Mouse (Mus musculus) midbrain, embryonic 16.5 days (tissue): ENCODE data around the gene Cox4i2. TPM values are rescaled to one million over a fixed set of nuclear protein-coding genes. Genes with fewer than 3 reads are reported as not detected.

Source experiments
- ATAC-seq: fragments of 200-750 bp; cut with Nextera tagmentation; 2 replicates; pipeline ENCODE4 v1.8.0; 2017; ENCODE audit warnings: moderate TSS enrichment
- H3K27ac ChIP-seq: fragments of 300-500 bp; sonication (generic); 2 replicates; pipeline ENCODE4 v1.5.1; 2014; ENCODE audit warnings: mild to moderate bottlenecking, low read length, mixed read lengths
- H3K27me3 ChIP-seq: fragments of 300-500 bp; sonication (generic); 2 replicates; pipeline ENCODE4 v1.6.1; 2014; ENCODE audit warnings: low read depth, low read length, mixed read lengths; ENCODE audit not compliant: control insufficient read depth, insufficient read depth
- H3K36me3 ChIP-seq: fragments of 300-500 bp; sonication (generic); 2 replicates; pipeline ENCODE4 v1.6.1; 2014; ENCODE audit warnings: mild to moderate bottlenecking, low read length, moderate library complexity, mixed read lengths; ENCODE audit not compliant: control insufficient read depth, insufficient read depth
- H3K4me1 ChIP-seq: fragments of 300-500 bp; sonication (generic); 2 replicates; pipeline ENCODE4 v1.6.1; 2014; ENCODE audit warnings: mild to moderate bottlenecking, low read length, mixed read lengths; ENCODE audit not compliant: control insufficient read depth, insufficient read depth
- H3K4me2 ChIP-seq: fragments of 300-500 bp; sonication (generic); 2 replicates; pipeline ENCODE4 v1.6.1; 2014; ENCODE audit warnings: mild to moderate bottlenecking, low read length, mixed read lengths
- H3K4me3 ChIP-seq: fragments of 300-500 bp; sonication (generic); 2 replicates; pipeline ENCODE4 v1.5.1; 2014; ENCODE audit warnings: low read depth, mild to moderate bottlenecking, low read length, moderate library complexity, mixed read lengths
- H3K9ac ChIP-seq: fragments of 300-500 bp; sonication (generic); 2 replicates; pipeline ENCODE4 v1.6.1; 2014; ENCODE audit warnings: low read depth, low read length, mixed read lengths
- H3K9me3 ChIP-seq: fragments of 300-500 bp; sonication (generic); replicated peaks from 2 replicates; pipeline ENCODE4 v1.6.1; 2014; ENCODE audit warnings: mild to moderate bottlenecking, low read length, mixed read lengths; ENCODE audit not compliant: control insufficient read depth, poor library complexity, severe bottlenecking
- WGBS: fragments of 180-500 bp; shearing (Covaris S2); extraction: QIAGEN DNeasy Blood & Tissue Kit; methylation state at CpG from one replicate; pipeline ENCODE4 v1.1.7; 2014; 5-methylcytosine and 5-hydroxymethylcytosine counted together
- microRNA-seq: library from miRNA; unstranded; fragments of <30 nt; microRNA quantifications from one replicate; pipeline ENCODE4, GENCODE M21; 2017
- polyA plus RNA-seq: library from polyadenylated mRNA; unstranded; fragments of >200 nt; fragmentation: Nextera tagmentation; extraction: Ambion mirVana; gene quantifications from 2 replicates; pipeline ENCODE4 v1.2.1, GENCODE M21; 2015

Gene Cox4i2
- polyA plus RNA-seq, 1 experiment from 2014 or later: 5.0 TPM

- H3K4me3 ChIP-seq: no peak overlapping the region
These were observed 52.1 kb downstream of the Cox4i2 start for GRCm38 (mm10) chr2:152806037-152806436.

DNA sequence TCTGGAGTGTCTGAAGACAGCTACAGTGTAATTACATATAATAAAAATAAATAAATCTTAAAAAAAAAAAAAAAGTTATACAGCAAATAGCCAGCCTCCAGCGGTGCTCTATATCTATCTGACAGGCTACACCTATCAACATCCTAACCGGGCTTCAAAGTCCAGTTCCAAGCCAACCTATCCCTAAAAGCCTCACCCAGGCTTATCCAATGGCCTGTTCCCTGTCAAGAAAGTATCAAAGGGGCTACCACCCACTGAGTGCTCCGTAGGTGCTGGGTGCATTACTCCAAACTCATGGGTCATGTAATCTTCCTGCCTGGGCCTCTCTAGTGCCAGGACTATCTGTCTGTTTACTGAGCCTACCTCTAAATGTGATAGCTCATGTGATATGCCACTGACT, 54.2 kb downstream of the Cox4i2 start:
- Histone ChIP-seq H3K9me3 (no peaks in the 10 kb centered on the region), H3K36me3 (no peaks in the 10 kb centered on the region), H3K4me2 (no peak overlapping the region), H3K4me1 (peaks cover 5% of the 10 kb centered on the region), H3K9ac (no peak overlapping the region), H3K4me3 (no peak overlapping the region), H3K27me3 (no peaks in the 10 kb centered on the region), H3K27ac (no peak overlapping the region)
- ATAC-seq: no peak
- WGBS: 90% methylated on average over 3 of the region's 3 CpGs

More at GRCm38 (mm10) chr2:152806037-152806436, 52.1 kb downstream of the Cox4i2 start:
- no peak overlapping the region for H3K4me2 ChIP-seq
- peaks cover 5% of the 10 kb centered on the region for H3K4me1 ChIP-seq
- no peaks in the 10 kb centered on the region for H3K27me3 ChIP-seq
- ATAC-seq: no peak
- 92% methylated on average over 2 of the region's 2 CpGs for WGBS
- H3K27ac ChIP-seq: no peak overlapping the region
- no peak overlapping the region for H3K9ac ChIP-seq
- H3K36me3 ChIP-seq: no peaks in the 10 kb centered on the region
- no peaks in the 10 kb centered on the region for H3K9me3 ChIP-seq

- no peaks in the 10 kb centered on the region for H3K9me3 ChIP-seq
- no peak overlapping the region for H3K27ac ChIP-seq
- H3K4me2 ChIP-seq: no peak overlapping the region
- no peaks in the 10 kb centered on the region for H3K36me3 ChIP-seq
- no peak overlapping the region for H3K9ac ChIP-seq
- WGBS: 89% methylated on average over 5 of the region's 5 CpGs
- H3K27me3 ChIP-seq: no peaks in the 10 kb centered on the region
- ATAC-seq: no peak
- H3K4me1 ChIP-seq: no peaks in the 10 kb centered on the region; the same call in 1 of the 2 replicates
- no peak overlapping the region for H3K4me3 ChIP-seq
These were observed 56.4 kb downstream of the Cox4i2 start for GRCm38 (mm10) chr2:152810158-152810941.

DNA sequence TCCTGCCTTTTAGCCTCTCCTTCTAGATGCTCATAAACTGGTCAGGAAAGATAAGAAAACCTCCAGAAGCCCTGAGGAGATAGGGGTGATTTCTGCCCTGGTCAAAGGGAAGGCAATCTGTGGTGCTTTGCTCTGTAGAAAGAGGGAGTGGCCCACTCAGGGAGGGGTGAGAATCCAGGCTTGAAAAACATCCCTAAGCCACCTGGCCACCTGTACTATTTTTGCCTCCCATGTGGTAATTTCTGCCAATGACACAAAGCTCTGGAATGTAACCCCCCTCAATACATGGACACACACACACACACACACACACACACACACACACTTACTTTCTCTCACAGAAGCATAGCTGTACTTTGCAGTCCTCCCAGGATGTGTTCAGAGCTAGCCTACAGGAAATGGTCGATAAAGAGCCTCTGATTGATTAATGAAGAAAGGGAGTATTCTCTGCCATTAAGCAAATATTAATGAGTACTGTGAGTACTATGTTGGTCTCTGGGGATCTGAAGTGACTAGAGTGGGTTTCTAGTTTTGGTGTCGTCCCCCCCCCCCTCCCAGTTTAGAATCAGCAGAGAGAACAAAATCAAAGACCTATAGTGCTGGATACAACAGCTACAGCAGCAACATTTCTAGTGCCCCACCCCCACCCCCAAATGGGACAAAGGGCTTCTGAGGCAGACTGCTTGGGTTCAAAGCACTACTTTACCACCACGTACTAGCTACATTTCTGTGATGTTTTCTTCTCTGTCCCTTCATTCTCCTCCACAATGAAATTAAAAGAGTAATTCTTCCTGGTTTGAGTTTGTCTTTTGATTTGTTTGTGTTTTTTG, 57.6 kb downstream of the Cox4i2 start:
- ATAC-seq: no peak
- Histone ChIP-seq H3K27ac (no peak overlapping the region), H3K9me3 (no peaks in the 10 kb centered on the region), H3K9ac (no peak overlapping the region), H3K4me1 (peaks cover 3% of the 10 kb centered on the region), H3K36me3 (no peaks in the 10 kb centered on the region), H3K4me3 (no peak overlapping the region), H3K4me2 (no peak overlapping the region), H3K27me3 (no peaks in the 10 kb centered on the region)
- 47% methylated on average over 3 of the region's 3 CpGs for WGBS

- Histone ChIP-seq H3K4me3 (no peak overlapping the region), H3K9me3 (no peaks in the 10 kb centered on the region), H3K27ac (no peak overlapping the region), H3K27me3 (no peaks in the 10 kb centered on the region), H3K36me3 (no peaks in the 10 kb centered on the region), H3K4me1 (peaks cover 18% of the 10 kb centered on the region), H3K4me2 (no peak overlapping the region), H3K9ac (no peak overlapping the region)
- no peak for ATAC-seq
- WGBS: 95% methylated on average over 1 of the region's 1 CpGs
These were observed 59.3 kb downstream of the Cox4i2 start for GRCm38 (mm10) chr2:152813232-152813631.

GRCm38 (mm10) chr2:152814213-152814874, 60.4 kb downstream of the Cox4i2 start:
- Histone ChIP-seq H3K36me3 (no peaks in the 10 kb centered on the region), H3K27me3 (no peaks in the 10 kb centered on the region), H3K4me2 (no peak overlapping the region), H3K4me3 (no peak overlapping the region), H3K4me1 (peaks cover 19% of the 10 kb centered on the region), H3K27ac (no peak overlapping the region), H3K9me3 (no peaks in the 10 kb centered on the region), H3K9ac (no peak overlapping the region)
- 90% methylated on average over 6 of the region's 6 CpGs for WGBS
- no peak for ATAC-seq

Small RNA genes lying within 50 kb of the gene (microRNA-seq; reads per million reads assigned to microRNA genes)
- not detected for gene Gm23802

Other genes starting within 250 kb of the Cox4i2 start
- gene Defb26, start 242.5 kb upstream of the Cox4i2 start, polyA plus RNA-seq: not detected in 2 replicates
- gene Defb28, start 235.9 kb upstream of the Cox4i2 start, polyA plus RNA-seq: not detected in 2 replicates
- gene Defb29, start 214.1 kb upstream of the Cox4i2 start, polyA plus RNA-seq: not detected in 2 replicates
- not detected in 2 replicates for gene Gm17416, start 184.8 kb upstream of the Cox4i2 start, polyA plus RNA-seq
- not detected in 2 replicates for gene Defb21, start 181.4 kb upstream of the Cox4i2 start, polyA plus RNA-seq
- not detected in 2 replicates for gene Defb19, start 173.9 kb upstream of the Cox4i2 start, polyA plus RNA-seq
- not detected in 2 replicates for gene Defb45, start 154.8 kb upstream of the Cox4i2 start, polyA plus RNA-seq
- not detected in 2 replicates for gene Defb36, start 149.8 kb upstream of the Cox4i2 start, polyA plus RNA-seq
- gene Defb25, start 131.1 kb upstream of the Cox4i2 start, polyA plus RNA-seq: not detected in 2 replicates
- 0.45 and 0.89 TPM in 2 replicates for gene Rem1, start 127.2 kb upstream of the Cox4i2 start, polyA plus RNA-seq
- gene H13, start 84.7 kb upstream of the Cox4i2 start, polyA plus RNA-seq: 181 and 187 TPM in 2 replicates
- 31.1 and 34.4 TPM in 2 replicates for gene Mcts2, start 67.1 kb upstream of the Cox4i2 start, polyA plus RNA-seq
- 23.7 and 35.7 TPM in 2 replicates for gene Id1, start 17.9 kb upstream of the Cox4i2 start, polyA plus RNA-seq
- 186 and 194 TPM in 2 replicates for gene Bcl2l1, start 77.6 kb downstream of the Cox4i2 start, polyA plus RNA-seq
- gene Tpx2, start 93.8 kb downstream of the Cox4i2 start, polyA plus RNA-seq: 10.5 and 11.1 TPM in 2 replicates
- gene Mylk2, start 157.2 kb downstream of the Cox4i2 start, polyA plus RNA-seq: 0.14 TPM in 1 of 2 replicates, not detected in the other
- gene Foxs1, start 179.0 kb downstream of the Cox4i2 start, polyA plus RNA-seq: 4.0 and 4.3 TPM in 2 replicates
- gene Dusp15, start 197.5 kb downstream of the Cox4i2 start, polyA plus RNA-seq: 10.6 and 13.7 TPM in 2 replicates
- 6.8 and 9.2 TPM in 2 replicates for gene Ttll9, start 208.3 kb downstream of the Cox4i2 start, polyA plus RNA-seq